17 mouse cellular contexts compared by ENCODE assay signal in the genomic region with DNA sequence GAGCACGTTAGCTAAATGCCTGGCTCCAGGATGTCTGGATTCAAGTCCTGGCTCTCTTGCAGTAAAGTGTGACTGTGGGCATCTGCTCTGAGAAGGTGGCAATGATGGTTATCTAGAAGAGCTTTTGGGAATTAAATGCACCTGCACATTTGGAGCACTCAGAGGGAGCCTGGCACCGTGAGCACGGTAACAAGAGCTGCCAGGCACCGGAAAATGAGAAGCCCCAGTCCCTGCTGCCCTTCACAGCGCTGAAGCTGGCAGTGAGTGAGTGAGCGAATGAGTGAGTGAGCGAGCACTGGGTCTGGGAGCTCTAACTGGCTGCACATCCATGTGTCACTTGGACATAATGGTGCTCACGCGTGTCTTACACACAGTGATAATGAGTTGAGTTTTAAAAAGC. TPM values are rescaled to one million over a fixed set of nuclear protein-coding genes. Genes with fewer than 3 reads are reported as not detected.
A peak's percentile ranks its signal among the peaks of the same experiment; 100 is the strongest.
DNase-seq lines count a peak whose midpoint lies in the region; ATAC-seq and TF ChIP-seq lines count a peak whose summit lies in the region.
"Had no signal": no experiment of that assay in that cellular context is flagged by ENCODE, and none has a peak within 500 bp of the region (broad histone marks: within the 10 kb centered on the region; RNA-seq: fewer than 3 reads in every experiment).

No protein-coding gene starts in this region.

- H3K9me3 ChIP-seq in hindbrain, postnatal 0 days (ENCODE audit: low read length) = no peaks in the 10 kb centered on the region
- no peaks in the 10 kb centered on the region for H3K9me3 ChIP-seq in hindbrain, embryonic 11.5 days (ENCODE audit: control insufficient read depth, low read length)
- 0 out of 2 replicates have a peak, but pooled peaks cover 2% of the 10 kb centered on the region for H3K9me3 ChIP-seq in limb, embryonic 10.5 days (replicated peaks)
- H3K9me3 ChIP-seq: embryonic facial prominence, embryonic 12.5 days had no signal

- peak; percentile 98 for ATAC-seq in cerebellum, adult (ENCODE audit: insufficient number of reproducible peaks, low FRiP score, low TSS enrichment)
- no peak for ATAC-seq in hindbrain, postnatal 0 days
- no peak for ATAC-seq in hindbrain, embryonic 11.5 days (ENCODE audit: low FRiP score)
- ATAC-seq: midbrain, embryonic 16.5 days had no signal

- TF ChIP-seq CTCF in hindbrain, postnatal 0 days (IDR thresholded peaks at IDR 0.05; ENCODE audit: low read depth) = no peak

- no peak for DNase-seq in cerebellum, postnatal 4 days (ENCODE audit: low spot score in 2 of 2)
- no peak for DNase-seq in hindbrain, postnatal 0 days (ENCODE audit: low spot score)
- DNase-seq in hindbrain, embryonic 11.5 days (ENCODE audit: low spot score) = no peak
- DNase-seq in cerebellum, adult 8-10 months = peak; percentile 48
- DNase-seq in limb, embryonic 10.5 days (ENCODE audit: low spot score) = no peak
- DNase-seq in left cerebral cortex, postnatal 25 days (ENCODE audit: low spot score in 2 of 2) = no peak
- no peak for DNase-seq in left cerebral cortex, adult 8-10 months (ENCODE audit: low spot score in 2 of 2)
- DNase-seq: heart, postnatal 10 days; kidney, adult 11 months; kidney, postnatal 14 days; lung, postnatal 10 days; thymus, postnatal 36 days had no signal

- H3K27me3 ChIP-seq in hindbrain, postnatal 0 days (ENCODE audit: insufficient read depth, low read length) = no peaks in the 10 kb centered on the region
- H3K27me3 ChIP-seq in hindbrain, embryonic 11.5 days (ENCODE audit: control insufficient read depth, insufficient read depth, low read length) = no peaks in the 10 kb centered on the region
- no peaks in the 10 kb centered on the region for H3K27me3 ChIP-seq in limb, embryonic 10.5 days (ENCODE audit: low read depth, poor library complexity, severe bottlenecking)
- H3K27me3 ChIP-seq: embryonic facial prominence, embryonic 12.5 days had no signal

- H3K27ac ChIP-seq in hindbrain, postnatal 0 days = peak overlapping the region; percentile 1; the same call in 1 of the 2 replicates
- no peak overlapping the region for H3K27ac ChIP-seq in hindbrain, embryonic 11.5 days (ENCODE audit: low read depth, low read length)
- H3K27ac ChIP-seq in limb, embryonic 10.5 days = peak overlapping the region; percentile 65
- H3K27ac ChIP-seq: hindbrain, embryonic 14.5 days had no signal

- H3K4me1 ChIP-seq in hindbrain, postnatal 0 days (ENCODE audit: insufficient read depth, low read length) = no peaks in the 10 kb centered on the region
- H3K4me1 ChIP-seq in hindbrain, embryonic 11.5 days (replicated peaks; ENCODE audit: control insufficient read depth, insufficient read depth, low read length) = no peaks in the 10 kb centered on the region
- H3K4me1 ChIP-seq in limb, embryonic 10.5 days = peaks cover 40% of the 10 kb centered on the region

- H3K9ac ChIP-seq in hindbrain, postnatal 0 days (replicated peaks; ENCODE audit: low read length) = no peak overlapping the region
- H3K9ac ChIP-seq in hindbrain, embryonic 11.5 days (ENCODE audit: low read depth, low read length) = no peak overlapping the region
- H3K9ac ChIP-seq: embryonic facial prominence, embryonic 12.5 days; hindbrain, embryonic 14.5 days had no signal

- no peaks in the 10 kb centered on the region for H3K36me3 ChIP-seq in hindbrain, postnatal 0 days (ENCODE audit: insufficient read depth, low read length)
- no peaks in the 10 kb centered on the region for H3K36me3 ChIP-seq in hindbrain, embryonic 11.5 days (ENCODE audit: control insufficient read depth, insufficient read depth, low read length)
- H3K36me3 ChIP-seq in limb, embryonic 10.5 days = 0 out of 2 replicates have a peak, but pooled peaks cover 3% of the 10 kb centered on the region
- H3K36me3 ChIP-seq: embryonic facial prominence, embryonic 12.5 days had no signal

- no peak overlapping the region for H3K4me3 ChIP-seq in hindbrain, postnatal 0 days (ENCODE audit: low read length)
- H3K4me3 ChIP-seq in hindbrain, embryonic 11.5 days (ENCODE audit: low read depth, low read length) = no peak overlapping the region
- H3K4me3 ChIP-seq in limb, embryonic 10.5 days = no peak overlapping the region
- H3K4me3 ChIP-seq: embryonic facial prominence, embryonic 12.5 days had no signal

- WGBS in hindbrain, postnatal 0 days = 58% methylated on average over 9 of the region's 9 CpGs
- 94% methylated on average over 9 of the region's 9 CpGs for WGBS in hindbrain, embryonic 11.5 days
- 92% methylated on average over 9 of the region's 9 CpGs for WGBS in limb, embryonic 10.5 days

- no peak overlapping the region for H3K4me2 ChIP-seq in hindbrain, postnatal 0 days (ENCODE audit: low read depth, low read length)
- H3K4me2 ChIP-seq in hindbrain, embryonic 11.5 days (replicated peaks; ENCODE audit: low read depth, low read length) = no peak overlapping the region
- H3K4me2 ChIP-seq: embryonic facial prominence, embryonic 12.5 days; hindbrain, embryonic 14.5 days had no signal

- intact Hi-C loops in left cerebral cortex, postnatal 25 days (cut with DNase I) = no loop called here

RNA-seq across cellular contexts. Expression of a gene that starts 34.7 kb away (rescaled TPM):
- total RNA-seq in hindbrain, postnatal 0 days (2014; rRNA removed) = 15.0 and 18.6 TPM in 2 replicates
- polyA plus RNA-seq in hindbrain, postnatal 0 days (2015; fragmentation: Nextera tagmentation; extraction: Ambion mirVana) = 5.5 and 6.5 TPM in 2 replicates
- 4.2 and 7.0 TPM in 2 replicates for polyA plus RNA-seq in hindbrain, embryonic 11.5 days (2014; fragmentation: Nextera tagmentation; extraction: Ambion mirVana)
- polyA plus RNA-seq in limb, embryonic 10.5 days (2016; fragmentation: Nextera tagmentation; extraction: Ambion mirVana) = 3.9 and 6.4 TPM in 2 replicates
- 10 to 100 TPM; 18.7 to 19.7 TPM for total RNA-seq in left cerebral cortex, postnatal 25 days (2021)
- 10 to 100 TPM; 17.1 to 25.1 (median 22.0) TPM for total RNA-seq in left cerebral cortex, adult 8-10 months (2022)
- total RNA-seq: MEL had no signal
